In the genomic region with DNA sequence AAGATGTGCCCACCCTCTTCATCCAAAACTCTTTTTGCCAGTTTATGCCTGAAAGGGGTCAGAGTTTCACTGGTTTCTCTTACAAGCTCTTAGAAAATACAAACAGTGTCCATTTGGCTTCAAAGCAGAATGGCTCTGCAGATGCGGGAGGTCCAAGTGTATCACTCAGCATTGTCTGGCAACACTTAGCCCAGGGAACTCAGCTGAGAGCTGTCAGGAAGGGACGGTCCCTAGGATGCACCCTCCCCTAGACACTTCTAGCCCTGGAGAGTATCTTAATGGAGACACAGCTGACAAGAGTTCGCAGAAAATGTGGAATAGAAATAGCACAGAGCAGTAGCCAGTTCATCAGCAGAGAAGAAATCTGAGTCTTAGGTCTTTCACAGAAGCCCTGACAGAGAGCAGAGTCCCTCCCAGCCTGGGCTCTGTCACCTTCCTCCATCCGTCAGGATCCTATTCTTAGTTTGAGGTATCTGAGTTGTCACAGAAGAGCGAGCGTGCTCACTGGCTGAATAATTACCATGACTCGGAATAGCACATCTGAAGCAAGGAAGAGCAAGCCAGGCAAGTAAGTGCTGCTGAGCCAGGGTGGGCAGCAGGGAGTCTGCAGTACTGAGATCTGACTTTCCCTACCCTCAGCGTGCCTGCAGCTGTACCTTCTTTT, we compare ENCODE assay signal across 14 mouse cellular contexts. TPM values are rescaled to one million over a fixed set of nuclear protein-coding genes. Genes with fewer than 3 reads are reported as not detected.
DNase-seq lines count a peak whose midpoint lies in the region; ATAC-seq and TF ChIP-seq lines count a peak whose summit lies in the region.
"Had no signal": no experiment of that assay in that cellular context is flagged by ENCODE, and none has a peak within 500 bp of the region (broad histone marks: within the 10 kb centered on the region; RNA-seq: fewer than 3 reads in every experiment).

No protein-coding gene starts in this region.

- no peaks in the 10 kb centered on the region for H3K9me3 ChIP-seq in kidney, embryonic 15.5 days (replicated peaks)
- H3K9me3 ChIP-seq in CH12.LX (replicated peaks; ENCODE audit: low read length): no peaks in the 10 kb centered on the region
- no peaks in the 10 kb centered on the region for H3K9me3 ChIP-seq in heart, embryonic 14.5 days (ENCODE audit: control insufficient read depth, low read length)
- no peaks in the 10 kb centered on the region for H3K9me3 ChIP-seq in liver, embryonic 11.5 days (ENCODE audit: control insufficient read depth, low read length)
- H3K9me3 ChIP-seq: lung, embryonic 15.5 days had no signal

- no peaks in the 10 kb centered on the region for H3K27me3 ChIP-seq in kidney, embryonic 15.5 days
- H3K27me3 ChIP-seq in CH12.LX (replicated peaks) (no peaks in the 10 kb centered on the region), Patski (peaks cover 10% of the 10 kb centered on the region)
- H3K27me3 ChIP-seq in heart, embryonic 14.5 days (ENCODE audit: control insufficient read depth, insufficient read depth, low read length): no peaks in the 10 kb centered on the region
- H3K27me3 ChIP-seq in liver, embryonic 11.5 days (replicated peaks; ENCODE audit: control insufficient read depth, insufficient read depth, low read length): no peaks in the 10 kb centered on the region
- H3K27me3 ChIP-seq: lung, embryonic 15.5 days had no signal

- in situ Hi-C loops in CH12.LX (cut with MboI; ENCODE audit: low pct_ligation_motif_present, low pct_unique_long_range_greater_than_20kb, low sequenced_read_pairs): no loop called here
- in situ Hi-C loops in Patski (cut with MboI; ENCODE audit: low pct_unique_long_range_greater_than_20kb): loop anchor here (10.0 kb wide), 1 partner anchor 216 kb away; no protein-coding TSS in a partner anchor

- no peaks in the 10 kb centered on the region for H3K36me3 ChIP-seq in kidney, embryonic 15.5 days
- H3K36me3 ChIP-seq in CH12.LX (replicated peaks in 1 of 2; ENCODE audit: control insufficient read depth in 1 of 2, insufficient read depth in 1 of 2, low read length in 1 of 2): no peaks in the 10 kb centered on the region
- H3K36me3 ChIP-seq in heart, embryonic 14.5 days (ENCODE audit: control insufficient read depth, insufficient read depth, low read length): no peaks in the 10 kb centered on the region
- no peaks in the 10 kb centered on the region for H3K36me3 ChIP-seq in liver, embryonic 11.5 days (ENCODE audit: control insufficient read depth, insufficient read depth, low read length)
- H3K36me3 ChIP-seq: lung, embryonic 15.5 days had no signal

- DNase-seq in kidney, postnatal 25 days: no peak
- DNase-seq in CH12.LX (ENCODE audit: extremely low read depth) (peak; percentile 43), Patski (ENCODE audit: low read depth, low spot score) (no peak)
- no peak for DNase-seq in liver, embryonic 11.5 days (ENCODE audit: low spot score)
- DNase-seq: cerebellum, adult 2 months; liver; right cerebral cortex, postnatal 25 days; thymus, adult 2 months had no signal

- no peak overlapping the region; the same call in 1 of the 2 replicates for H3K27ac ChIP-seq in kidney, embryonic 15.5 days
- H3K27ac ChIP-seq in CH12.LX (ENCODE audit: insufficient read depth, low read depth): no peak overlapping the region
- peak overlapping the region; percentile 78 to 86 for H3K27ac ChIP-seq in heart, embryonic 14.5 days (replicated peaks in 1 of 2; ENCODE audit: control insufficient read depth in 1 of 2, insufficient read depth in 1 of 2, low read depth in 2 of 2, low read length in 2 of 2)
- H3K27ac ChIP-seq in liver, embryonic 11.5 days (ENCODE audit: low read depth, low read length): no peak overlapping the region
- H3K27ac ChIP-seq: lung, embryonic 15.5 days had no signal

- no peak for TF ChIP-seq EP300 in CH12.LX (IDR thresholded peaks at IDR 0.05; ENCODE audit: low read length)

- peaks cover 7% of the 10 kb centered on the region; the same call in 1 of the 2 replicates for H3K4me1 ChIP-seq in kidney, embryonic 15.5 days
- H3K4me1 ChIP-seq in CH12.LX (ENCODE audit: control insufficient read depth in 1 of 2, insufficient read depth in 2 of 2): peaks cover 6 to 16% of the 10 kb centered on the region in 2 experiments; a peak in 3 of 4 replicates
- H3K4me1 ChIP-seq in heart, embryonic 14.5 days (ENCODE audit: control insufficient read depth in 2 of 2, insufficient read depth in 2 of 2, low read length in 2 of 2): peaks cover 14 to 19% of the 10 kb centered on the region in 2 experiments
- no peaks in the 10 kb centered on the region for H3K4me1 ChIP-seq in liver, embryonic 11.5 days (replicated peaks; ENCODE audit: control insufficient read depth, insufficient read depth, low read length)
- H3K4me1 ChIP-seq: lung, embryonic 15.5 days had no signal

- no peak for TF ChIP-seq CTCF in CH12.LX (conservative IDR thresholded peaks at IDR 0.05 in 1 of 2, IDR thresholded peaks at IDR 0.05 in 1 of 2; ENCODE audit: low read depth in 2 of 2, low read length in 2 of 2)
- no peak for TF ChIP-seq CTCF in Patski (IDR thresholded peaks at IDR 0.05)

- CTCF ChIA-PET in Patski (lab: Charles Lee): interaction anchor here (1.5 kb wide), 1 partner anchor 19 kb away, joined by 5 read pairs; no protein-coding TSS in a partner anchor

- H3K4me3 ChIP-seq in kidney, embryonic 15.5 days (replicated peaks): no peak overlapping the region
- peak overlapping the region in 1 of 3 experiments; percentile 19 for H3K4me3 ChIP-seq in CH12.LX (replicated peaks in 1 of 3; ENCODE audit: low read depth in 2 of 3, low read length in 2 of 3, poor library complexity in 1 of 3)
- no peak overlapping the region for H3K4me3 ChIP-seq in heart, embryonic 14.5 days (ENCODE audit: control insufficient read depth in 1 of 2, insufficient read depth in 1 of 2, low read depth in 1 of 2, low read length in 2 of 2)
- no peak overlapping the region for H3K4me3 ChIP-seq in liver, embryonic 11.5 days (ENCODE audit: low read depth, low read length)
- H3K4me3 ChIP-seq: erythroblast, embryonic 14.5 days; lung, embryonic 15.5 days had no signal

- H3K9ac ChIP-seq in kidney, embryonic 15.5 days: no peak overlapping the region
- no peak overlapping the region for H3K9ac ChIP-seq in CH12.LX (ENCODE audit: insufficient read depth, low read depth)
- H3K9ac ChIP-seq in heart, embryonic 14.5 days (ENCODE audit: low read length): peak overlapping the region; percentile 36
- H3K9ac ChIP-seq in liver, embryonic 11.5 days (ENCODE audit: low read depth, low read length): no peak overlapping the region
- H3K9ac ChIP-seq: lung, embryonic 15.5 days had no signal

- 22% methylated on average over 8 of the region's 8 CpGs for WGBS in kidney, embryonic 15.5 days
- WGBS in heart, embryonic 14.5 days: 10% methylated on average over 8 of the region's 8 CpGs
- WGBS in liver, embryonic 11.5 days: 50% methylated on average over 8 of the region's 8 CpGs

- H3K4me2 ChIP-seq in kidney, embryonic 15.5 days: no peak overlapping the region
- peak overlapping the region; percentile 48 for H3K4me2 ChIP-seq in CH12.LX (ENCODE audit: insufficient read depth, low read depth, poor library complexity, severe bottlenecking)
- peak overlapping the region; percentile 45 for H3K4me2 ChIP-seq in heart, embryonic 14.5 days (ENCODE audit: low read length)
- H3K4me2 ChIP-seq in liver, embryonic 11.5 days: no peak overlapping the region
- H3K4me2 ChIP-seq: lung, embryonic 15.5 days had no signal

- POLR2A ChIA-PET in Patski (lab: Charles Lee): no interaction called here

- peak; percentile 25; the same call in 1 of the 2 replicates for ATAC-seq in kidney, embryonic 15.5 days (replicated peaks; ENCODE audit: low FRiP score)
- peak; percentile 22 for ATAC-seq in Patski
- ATAC-seq in heart, embryonic 14.5 days (ENCODE audit: insufficient number of reproducible peaks, insufficient read depth, low FRiP score, low read depth): peak; percentile 80
- no peak for ATAC-seq in liver, embryonic 11.5 days (replicated peaks; ENCODE audit: low FRiP score)
- no peak for ATAC-seq in monocyte, adult 5-6 weeks (replicated peaks; ENCODE audit: insufficient number of reproducible peaks, low FRiP score, low TSS enrichment, poor library complexity, severe bottlenecking)

- no peak for TF ChIP-seq POLR2A in CH12.LX (IDR thresholded peaks at IDR 0.05; ENCODE audit: low read depth, low read length)

- dilution Hi-C loops in CH12.LX (cut with MboI; ENCODE audit: extremely low pct_ligation_motif_present, extremely low pct_unique_long_range_greater_than_20kb, low sequenced_read_pairs): no loop called here

- TF ChIP-seq RAD21 in CH12.LX (IDR thresholded peaks at IDR 0.05; ENCODE audit: low read depth, low read length): no peak

- no peaks in the 10 kb centered on the region for H3K79me2 ChIP-seq in CH12.LX (replicated peaks; ENCODE audit: control insufficient read depth, extremely low read depth, insufficient read depth, poor library complexity, severe bottlenecking)

TF ChIP-seq in CH12.LX, 34 proteins besides CTCF, POLR2A, EP300 and RAD21 (continues in another document):
- TF ChIP-seq CHD1 (IDR thresholded peaks at IDR 0.05; ENCODE audit: low read depth, low read length) (no peak), ZKSCAN1 (IDR thresholded peaks at IDR 0.05; ENCODE audit: borderline replicate concordance, low read depth, low read length) (no peak), TCF12 (IDR thresholded peaks at IDR 0.05; ENCODE audit: low read depth, low read length) (no peak), ETS1 (conservative IDR thresholded peaks at IDR 0.05; ENCODE audit: low read depth, low read length) (no peak), BHLHE40 (IDR thresholded peaks at IDR 0.05; ENCODE audit: low read depth, low read length) (no peak), KAT2A (IDR thresholded peaks at IDR 0.05; ENCODE audit: insufficient replicate concordance, low read length) (no peak), CHD2 (IDR thresholded peaks at IDR 0.05; ENCODE audit: low read length) (no peak), ELF1 (IDR thresholded peaks at IDR 0.05; ENCODE audit: low read depth, low read length) (no peak), MAFK (IDR thresholded peaks at IDR 0.05; ENCODE audit: insufficient replicate concordance, low read length) (no peak), GABPA (IDR thresholded peaks at IDR 0.05; ENCODE audit: insufficient replicate concordance, low read depth, low read length) (no peak), RCOR1 (conservative IDR thresholded peaks at IDR 0.05; ENCODE audit: low read depth, low read length) (no peak), NELFE (IDR thresholded peaks at IDR 0.05; ENCODE audit: low read depth, low read length) (no peak), MAZ (IDR thresholded peaks at IDR 0.05; ENCODE audit: low read depth, low read length) (no peak), ZC3H11A (IDR thresholded peaks at IDR 0.05; ENCODE audit: low read depth, low read length) (no peak)

RNA-seq across cellular contexts. Expression of a gene that starts 49.7 kb away (rescaled TPM):
- polyA plus RNA-seq in kidney, embryonic 15.5 days (2015; fragmentation: Nextera tagmentation; extraction: Ambion mirVana): 1.5 and 1.6 TPM in 2 replicates
- total RNA-seq in CH12.LX (2012; rRNA removed): not detected in 2 replicates
- total RNA-seq in CH12.LX (2014; rRNA removed): not detected in 2 replicates
- not detected in 2 replicates for polyA plus RNA-seq in CH12.LX (2012; ENCODE audit: insufficient read length, low read depth)
- 2.3 TPM for polyA plus RNA-seq in Patski (2021)
- 12.6 and 17.8 TPM in 2 replicates for polyA plus RNA-seq in heart, embryonic 14.5 days (2014; fragmentation: Nextera tagmentation; extraction: Ambion mirVana)
- polyA plus RNA-seq in liver, embryonic 11.5 days (2014; fragmentation: Nextera tagmentation; extraction: Ambion mirVana): 0.13 and 0.19 TPM in 2 replicates
- total RNA-seq in monocyte, adult 5-6 weeks (2017): not detected in 3 replicates
- total RNA-seq: granulocyte monocyte progenitor cell, adult 5-6 weeks had no signal
- polyA plus RNA-seq: erythroblast, embryonic 14.5 days had no signal

Comparison
In these comparisons a context has a peak if more than half of its experiments do, and no peak if none do; other contexts are left out.
1. ATAC-seq: peak in kidney, embryonic 15.5 days (single experiment), Patski (single experiment) and heart, embryonic 14.5 days (single experiment); none in liver, embryonic 11.5 days (single experiment) and monocyte, adult 5-6 weeks (single experiment).
2. H3K27ac ChIP-seq: peak in heart, embryonic 14.5 days (2 of 2); none in kidney, embryonic 15.5 days (single experiment), CH12.LX (single experiment) and liver, embryonic 11.5 days (single experiment).
3. H3K4me2 ChIP-seq: peak in CH12.LX (single experiment) and heart, embryonic 14.5 days (single experiment); none in kidney, embryonic 15.5 days (single experiment) and liver, embryonic 11.5 days (single experiment).